Mouse (Mus musculus) kidney, postnatal 36 days (tissue): ENCODE measurements at regions not wholly inside any gene's neighbourhood (a gene's known extent, or its start where the extent isn't known, plus 50 kb on each side); places are given as distances from the start of the nearest gene placed in this dataset.
"Not testable (repeated sequence)": the region's sequence is repeated elsewhere in the genome, so short reads cannot be mapped to it uniquely, and the experiment has no call there.

Experiments used
- DNase-seq, 2 experiments: peaks; one replicate each; pipeline ENCODE4 v3.0.0; 2021 to 2022; ENCODE audit warnings: mixed read lengths in 2 of 2

DNA sequence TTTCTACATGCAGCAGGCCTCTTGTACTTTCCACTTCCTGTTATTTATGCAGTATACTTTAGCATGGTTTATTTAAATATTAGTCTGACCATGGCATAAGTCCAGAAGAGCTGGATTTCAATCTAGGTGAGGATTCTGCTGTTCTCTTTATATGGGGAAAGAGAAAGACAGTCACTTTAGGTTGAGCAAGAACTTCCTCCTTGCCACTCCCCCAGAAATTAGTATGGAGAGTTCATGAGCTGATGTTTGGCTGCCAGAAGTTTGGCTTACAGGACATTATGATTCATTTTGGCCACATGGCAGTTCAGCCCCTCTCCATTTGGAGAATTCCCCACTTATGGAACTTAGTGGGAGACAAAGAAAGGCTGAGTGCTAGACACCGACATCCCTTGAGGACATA is 130.8 kb downstream of the Arrdc3 start:
- DNase-seq = no peak

DNA sequence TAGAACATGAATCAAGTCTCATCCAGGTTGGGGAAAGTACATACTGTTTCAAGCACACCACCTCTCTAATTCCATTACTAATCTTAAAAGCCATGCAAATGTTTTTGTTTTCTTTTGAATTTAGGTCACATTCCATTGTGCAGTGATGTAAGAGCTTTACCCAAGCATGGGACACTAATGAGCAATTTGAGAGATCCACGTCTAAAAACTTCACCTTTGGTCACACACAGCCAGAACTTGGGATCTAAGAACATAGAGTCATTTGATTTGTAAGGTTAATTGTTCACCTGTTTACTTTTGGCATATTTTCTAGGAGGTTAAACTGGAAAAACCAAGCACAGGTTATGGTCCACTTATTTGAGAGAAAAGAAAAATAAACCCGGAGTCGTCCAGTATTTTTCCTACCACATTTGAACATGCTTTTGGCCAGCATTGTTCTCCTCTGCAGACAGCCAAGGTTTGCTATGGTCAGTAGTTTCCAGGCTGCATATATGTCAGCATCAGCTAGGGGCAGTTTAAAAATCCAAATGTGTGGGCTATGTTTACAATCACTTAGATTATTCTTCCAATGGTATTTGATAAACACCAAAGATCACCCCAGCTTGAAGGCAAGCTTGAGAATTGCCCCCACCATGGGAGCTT is 137.0 kb downstream of the Arrdc3 start:
- DNase-seq = peak; percentile 25 to 84

DNA sequence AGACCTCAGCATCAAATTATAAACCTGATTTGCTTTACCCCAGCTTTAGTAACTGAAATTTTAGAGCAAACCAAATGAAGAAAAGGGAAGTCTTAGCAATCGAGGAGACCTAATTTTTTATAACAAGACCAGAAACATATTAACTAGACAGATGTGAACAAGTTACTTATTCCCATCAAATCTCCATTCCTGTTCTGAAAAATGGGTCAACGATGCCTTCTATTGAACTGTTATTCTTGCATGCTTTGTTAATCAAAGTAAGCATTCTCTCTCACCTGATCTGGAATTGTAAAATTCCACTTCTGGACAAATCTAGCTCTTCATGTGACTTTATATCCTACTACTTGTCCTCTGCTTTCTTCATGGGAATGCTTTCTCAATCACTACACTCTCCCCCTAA is 137.6 kb downstream of the Arrdc3 start:
- peak in 1 of 2 experiments; percentile 23 for DNase-seq

DNA sequence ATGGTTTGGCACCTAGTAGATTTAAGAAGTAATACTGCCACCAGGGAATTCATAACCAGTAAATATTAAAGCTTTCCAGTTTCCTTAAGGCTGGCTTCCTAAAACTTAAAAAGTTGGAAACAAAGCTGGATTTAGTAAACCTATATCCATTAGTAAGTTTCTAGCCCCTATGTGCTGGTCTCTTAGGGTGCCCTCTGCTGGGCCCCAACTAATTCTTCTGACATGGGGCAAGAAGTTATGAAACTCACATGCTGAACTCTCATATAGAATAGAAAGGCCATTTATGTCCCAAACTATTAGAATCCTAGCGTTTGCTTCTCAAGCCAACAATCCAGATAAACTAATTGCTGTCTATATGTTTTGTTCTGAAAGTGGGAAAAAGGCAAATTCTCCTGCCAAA is 139.2 kb downstream of the Arrdc3 start:
- DNase-seq = peak in 1 of 2 experiments; percentile 50

DNA sequence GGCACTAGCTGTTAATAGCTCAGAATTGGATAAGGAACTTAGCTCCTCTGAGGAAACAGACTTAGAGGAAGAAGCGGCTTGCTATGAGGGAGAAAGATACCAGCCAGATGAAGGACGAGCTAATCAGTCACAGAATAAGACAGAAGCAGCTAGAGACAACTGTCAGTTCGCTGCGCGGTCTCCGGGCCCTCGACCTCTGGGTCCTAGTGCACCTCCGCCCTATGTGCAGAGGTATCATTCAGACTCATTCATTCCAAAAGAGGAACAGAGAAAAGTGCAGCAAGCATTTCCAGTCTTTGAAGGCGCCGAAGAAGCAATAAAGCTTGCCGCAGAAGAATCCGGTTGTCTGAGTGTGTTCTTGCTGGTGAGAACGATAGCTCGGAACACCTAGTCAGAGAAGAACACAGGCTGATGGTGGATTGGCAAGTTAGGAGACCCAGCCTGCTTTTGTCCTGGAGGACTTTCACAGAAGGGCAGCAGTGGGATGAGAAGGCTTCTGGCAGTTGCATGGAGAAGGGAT is 142.1 kb downstream of the Arrdc3 start:
- DNase-seq = not testable (repeated sequence)

DNA sequence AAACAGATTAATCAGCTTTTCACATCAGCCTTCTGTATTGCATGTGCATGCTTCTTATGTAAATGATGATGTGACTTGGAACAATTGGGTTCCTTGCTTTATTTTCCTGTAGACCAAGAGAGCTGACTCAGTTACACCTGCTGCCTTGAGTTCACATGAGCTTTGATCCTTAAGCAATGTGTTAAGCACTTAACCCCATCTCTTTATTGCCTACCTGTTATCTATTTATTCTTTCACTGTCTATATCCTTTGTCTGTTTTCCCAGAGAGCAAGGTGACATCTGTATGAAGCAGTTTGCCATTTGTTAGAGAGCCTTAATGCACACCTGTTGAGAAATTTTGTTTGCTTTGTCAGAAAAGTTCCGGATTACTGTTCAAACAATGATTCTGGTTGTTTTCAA is 154.1 kb downstream of the Arrdc3 start:
- DNase-seq = no peak

DNA sequence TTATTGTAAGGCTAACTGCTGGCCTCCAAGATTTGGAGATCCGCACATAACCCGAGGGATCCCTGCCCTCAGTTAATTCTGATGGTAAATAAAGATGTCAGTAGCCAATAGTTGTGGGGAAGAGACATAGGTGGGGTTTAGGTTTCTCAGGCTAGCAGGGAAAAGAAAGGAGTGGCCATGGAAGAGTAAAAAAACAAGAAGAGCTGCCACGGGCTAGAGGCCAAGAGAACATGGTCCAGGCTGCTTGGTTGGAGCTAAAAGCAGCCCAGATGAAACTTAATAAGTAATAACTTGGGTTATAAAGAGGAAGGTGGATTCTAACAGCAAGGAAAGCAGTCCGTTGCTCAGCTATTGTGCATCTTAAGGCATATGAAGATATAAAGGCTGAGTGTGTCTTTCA is 155.6 kb downstream of the Arrdc3 start:
- DNase-seq = peak in 1 of 2 experiments; percentile 63

DNA sequence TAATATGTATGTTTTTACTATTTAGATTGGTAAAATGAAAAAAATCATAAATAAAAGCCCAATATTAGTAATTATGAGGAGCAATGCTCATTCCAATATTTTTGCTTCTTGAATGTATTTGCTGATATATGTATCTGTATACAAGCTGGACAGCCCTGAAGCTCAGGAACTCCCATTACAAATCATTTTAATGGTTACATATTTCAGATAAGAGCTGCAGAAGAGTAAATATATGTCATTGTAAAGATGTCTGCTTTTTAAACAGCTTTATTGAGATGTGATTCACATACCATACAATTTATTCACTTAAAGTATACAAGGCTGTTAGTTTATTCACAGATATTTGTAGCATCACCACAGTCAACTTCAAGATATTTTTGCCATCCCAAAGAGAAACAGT is 157.3 kb downstream of the Arrdc3 start:
- no peak for DNase-seq

DNA sequence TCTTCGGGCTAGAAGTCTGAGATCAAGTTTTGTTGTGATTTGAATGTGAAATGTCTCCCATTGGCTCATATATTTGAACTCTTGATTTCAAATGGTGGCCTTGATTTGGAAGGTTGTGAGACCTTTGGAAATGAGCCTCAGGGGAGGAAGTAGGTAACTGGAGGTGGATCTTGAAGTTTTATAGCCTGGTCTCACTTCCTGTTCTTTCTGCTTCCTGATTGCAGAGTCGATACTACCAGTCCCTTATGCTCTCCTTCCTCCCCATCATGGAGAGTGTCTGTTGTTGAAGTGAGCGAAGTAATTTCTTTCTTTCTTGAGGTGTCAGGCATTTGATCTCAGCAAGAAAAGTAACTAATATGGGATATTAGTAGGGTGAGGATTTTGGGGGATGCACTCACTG is 158.5 kb downstream of the Arrdc3 start:
- DNase-seq = no peak
